Mouse (Mus musculus) liver, embryonic 14.5 days (tissue): ENCODE results near the gene Rab25.

Experiments
- CTCF ChIP-seq: IDR thresholded peaks from 2 replicates; pipeline ENCODE4 v1.5.1; 2016; ENCODE audit warnings: antibody characterized with exemption, low read depth, control low read depth
- EP300 ChIP-seq: IDR thresholded peaks from 2 replicates; pipeline ENCODE4 v1.6.1; 2016; ENCODE audit warnings: antibody characterized with exemption, low read depth

DNA sequence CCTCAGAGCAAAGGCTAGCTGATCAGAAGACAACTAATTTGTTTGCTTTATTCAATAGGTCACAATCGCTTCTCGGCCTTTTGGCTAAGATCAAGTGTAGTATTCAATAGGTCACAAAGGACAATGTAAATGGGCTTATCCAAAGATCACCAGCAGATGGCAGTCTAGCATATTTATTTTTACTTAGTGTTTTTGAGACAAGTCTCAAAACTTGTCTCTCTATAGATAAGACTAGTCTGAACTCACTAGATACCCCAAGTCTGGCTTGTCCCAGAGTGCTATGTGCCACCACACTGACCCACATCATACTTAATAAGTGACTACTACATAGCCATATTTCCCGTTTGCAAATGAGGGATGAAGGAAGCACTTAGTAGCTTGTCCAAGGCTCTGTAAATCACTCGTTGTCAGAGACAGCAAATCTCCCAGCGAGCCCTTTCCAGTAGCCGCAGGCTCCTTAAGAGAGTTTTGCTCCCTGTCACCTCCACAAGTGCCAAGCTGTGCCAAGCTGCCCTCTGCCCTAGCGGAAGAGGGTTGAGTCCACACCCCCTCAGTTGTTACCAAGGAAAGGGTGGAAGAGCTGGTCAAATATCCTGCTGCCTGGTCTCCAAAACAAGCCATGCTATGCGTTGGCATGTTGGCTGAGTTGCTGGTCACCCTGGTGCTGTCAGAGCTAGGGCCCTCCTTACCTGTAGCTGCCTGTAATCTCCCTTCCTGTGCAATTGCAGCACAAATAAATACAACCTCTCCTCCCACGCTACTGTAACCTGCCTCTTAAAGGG lies 44.0 kb upstream of the Rab25 start:
- TF ChIP-seq CTCF (peak; percentile 56; the same call in 1 of the 2 replicates), EP300 (no peak)
